Mouse (Mus musculus) liver, embryonic 11.5 days (tissue): ENCODE measurements around the gene Fam149a. TPM values are rescaled to one million over a fixed set of nuclear protein-coding genes. Genes with fewer than 3 reads are reported as not detected.
"Not testable (repeated sequence)": the region's sequence is repeated elsewhere in the genome, so short reads cannot be mapped to it uniquely, and the experiment has no call there.

Source experiments
- ATAC-seq: fragments of 200-750 bp; cut with Nextera tagmentation; replicated peaks from 2 replicates; pipeline ENCODE4 v1.8.0; 2017; ENCODE audit warnings: moderate number of reproducible peaks, mild to moderate bottlenecking, moderate TSS enrichment, moderate library complexity; ENCODE audit not compliant: low FRiP score
- DNase-seq: peaks from one replicate; pipeline ENCODE4 v3.0.0-alpha.2; 2017; ENCODE audit warnings: low spot score
- H3K27ac ChIP-seq: fragments of 300-500 bp; sonication (generic); 2 replicates; pipeline ENCODE4 v1.5.1; 2014; ENCODE audit warnings: mild to moderate bottlenecking, low read depth, low read length, control low read depth
- H3K27me3 ChIP-seq: fragments of 300-500 bp; sonication (generic); replicated peaks from 2 replicates; pipeline ENCODE4 v1.6.1; 2014; ENCODE audit warnings: low read length, mixed read lengths; ENCODE audit not compliant: control insufficient read depth, insufficient read depth
- H3K36me3 ChIP-seq: fragments of 300-500 bp; sonication (generic); 2 replicates; pipeline ENCODE4 v1.6.1; 2014; ENCODE audit warnings: mild to moderate bottlenecking, low read length, moderate library complexity, mixed read lengths; ENCODE audit not compliant: control insufficient read depth, insufficient read depth
- H3K4me1 ChIP-seq: fragments of 300-500 bp; sonication (generic); replicated peaks from 2 replicates; pipeline ENCODE4 v1.6.1; 2014; ENCODE audit warnings: low read length, mixed read lengths; ENCODE audit not compliant: control insufficient read depth, insufficient read depth
- H3K4me2 ChIP-seq: fragments of 300-500 bp; sonication (generic); 2 replicates; pipeline ENCODE4 v1.6.1; 2014; ENCODE audit warnings: mild to moderate bottlenecking, control low read depth, moderate library complexity
- H3K4me3 ChIP-seq: fragments of 300-500 bp; sonication (generic); 2 replicates; pipeline ENCODE4 v1.5.1; 2014; ENCODE audit warnings: low read depth, low read length, control low read depth
- H3K9ac ChIP-seq: fragments of 300-500 bp; sonication (generic); 2 replicates; pipeline ENCODE4 v1.6.1; 2014; ENCODE audit warnings: low read depth, low read length, control low read depth
- H3K9me3 ChIP-seq: fragments of 300-500 bp; sonication (generic); 2 replicates; pipeline ENCODE4 v1.6.1; 2016; ENCODE audit warnings: low read length, inconsistent platforms, mixed read lengths; ENCODE audit not compliant: control insufficient read depth
- WGBS: fragments of 180-500 bp; shearing (Covaris S2); extraction: QIAGEN DNeasy Blood & Tissue Kit; methylation state at CpG from one replicate; pipeline ENCODE4 v1.1.7; 2014; 5-methylcytosine and 5-hydroxymethylcytosine counted together
- polyA plus RNA-seq: library from polyadenylated mRNA; unstranded; fragments of >200 nt; fragmentation: Nextera tagmentation; extraction: Ambion mirVana; gene quantifications from 2 replicates; pipeline ENCODE4 v1.2.1, GENCODE M21; 2014

The Fam149a gene
- polyA plus RNA-seq, 1 experiment from 2014 or later = 5.7 TPM

DNA sequence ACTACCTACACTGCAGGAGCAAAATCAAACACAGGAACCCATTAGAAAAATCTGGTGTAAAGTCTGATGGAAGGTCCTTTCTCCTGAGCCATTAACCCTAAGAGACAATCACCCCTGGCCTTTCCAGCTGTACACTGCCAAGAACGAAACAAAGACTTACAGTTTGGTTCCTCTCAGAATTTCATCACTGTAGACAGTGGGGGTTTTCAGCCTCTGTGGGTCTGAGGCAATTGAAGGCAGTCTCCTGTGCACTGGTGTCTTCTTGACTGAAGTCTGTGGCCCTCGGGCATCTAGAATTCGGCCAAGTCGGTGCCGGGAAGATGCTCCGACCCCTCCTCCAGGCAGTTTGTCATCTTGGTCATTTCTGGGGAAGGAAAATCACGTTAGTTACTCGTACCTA is 37.8 kb downstream of the Fam149a start:
- ATAC-seq (no peak), DNase-seq (no peak)
- H3K4me1 ChIP-seq = no peaks in the 10 kb centered on the region
- no peaks in the 10 kb centered on the region for H3K36me3 ChIP-seq
- WGBS = 87% methylated on average over 8 of the region's 8 CpGs
- H3K4me3 ChIP-seq = no peak overlapping the region
- no peak overlapping the region for H3K27ac ChIP-seq
- H3K4me2 ChIP-seq = no peak overlapping the region
- no peaks in the 10 kb centered on the region for H3K9me3 ChIP-seq
- no peaks in the 10 kb centered on the region for H3K27me3 ChIP-seq
- no peak overlapping the region for H3K9ac ChIP-seq

GRCm38 (mm10) chr8:45341630-45342628 is 40.2 kb downstream of the Fam149a start:
- Histone ChIP-seq H3K27me3 (no peaks in the 10 kb centered on the region), H3K9ac (no peak overlapping the region), H3K27ac (peak overlapping the region; percentile 53; the same call in 1 of the 2 replicates), H3K4me3 (no peak overlapping the region), H3K4me2 (no peak overlapping the region), H3K9me3 (no peaks in the 10 kb centered on the region), H3K36me3 (no peaks in the 10 kb centered on the region), H3K4me1 (no peaks in the 10 kb centered on the region)
- no peak for DNase-seq
- ATAC-seq = 0 out of 2 replicates have a peak, but pooled peaks have one; percentile 41
- WGBS = 78% methylated on average over 12 of the region's 12 CpGs

DNA sequence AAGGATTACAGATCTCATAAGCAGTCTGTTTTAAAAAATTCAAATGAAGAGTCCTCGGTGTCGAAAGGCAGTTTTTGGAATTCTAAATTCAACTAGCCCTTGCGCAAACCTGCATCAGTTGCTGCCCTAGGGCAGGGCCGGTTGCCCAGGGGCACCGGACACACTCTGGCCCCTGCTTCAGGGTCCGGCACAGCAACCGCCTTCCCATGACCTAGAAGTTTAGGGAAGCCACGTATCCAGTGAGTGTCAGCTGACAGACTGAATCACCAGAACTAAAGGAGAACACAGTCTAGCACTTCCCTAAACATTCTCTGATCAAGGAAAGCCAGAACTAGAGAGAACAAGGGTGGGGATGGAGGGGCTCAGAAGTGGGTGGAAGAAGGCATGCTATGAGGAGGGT is 48.6 kb downstream of the Fam149a start:
- Histone ChIP-seq H3K9ac (peak overlapping the region; percentile 48), H3K36me3 (no peaks in the 10 kb centered on the region), H3K4me2 (peak overlapping the region; percentile 85), H3K9me3 (no peaks in the 10 kb centered on the region), H3K4me3 (peak overlapping the region; percentile 63), H3K27me3 (no peaks in the 10 kb centered on the region), H3K27ac (no peak overlapping the region), H3K4me1 (peaks cover 2% of the 10 kb centered on the region; the same call in 1 of the 2 replicates)
- 7% methylated on average over 8 of the region's 8 CpGs for WGBS
- ATAC-seq (peak; percentile 47; the same call in 1 of the 2 replicates), DNase-seq (no peak)

- peaks cover 2% of the 10 kb centered on the region; the same call in 1 of the 2 replicates for H3K4me1 ChIP-seq
- no peak within 1 kb of the TSS for H3K27ac ChIP-seq
- 1% methylated on average over 44 of the region's 44 CpGs for WGBS
- DNase-seq (peak; percentile 57), ATAC-seq (peak; percentile 68)
- peak within 1 kb of the TSS; percentile 48 for H3K9ac ChIP-seq
- no peaks in the 10 kb centered on the region for H3K9me3 ChIP-seq
- no peaks in the 10 kb centered on the region for H3K27me3 ChIP-seq
- no peaks in the 10 kb centered on the region for H3K36me3 ChIP-seq
- peak within 1 kb of the TSS; percentile 63 for H3K4me3 ChIP-seq
- H3K4me2 ChIP-seq = peak within 1 kb of the TSS; percentile 85
Observed at GRCm38 (mm10) chr8:45332685-45333409, 49.2 kb downstream of the Fam149a start, which contains the start of gene Cyp4v3. Gene Cyp4v3 (minus strand): TSS chr8:45333216.

- H3K4me3 ChIP-seq = no peak overlapping the region
- H3K9ac ChIP-seq = no peak overlapping the region
- no peak overlapping the region for H3K27ac ChIP-seq
- H3K36me3 ChIP-seq = no peaks in the 10 kb centered on the region
- ATAC-seq (no peak), DNase-seq (no peak)
- H3K27me3 ChIP-seq = no peaks in the 10 kb centered on the region
- peaks cover 2% of the 10 kb centered on the region; the same call in 1 of the 2 replicates for H3K4me1 ChIP-seq
- no peaks in the 10 kb centered on the region for H3K9me3 ChIP-seq
- 52% methylated on average over 3 of the region's 3 CpGs for WGBS
- no peak overlapping the region for H3K4me2 ChIP-seq
Observed at GRCm38 (mm10) chr8:45330856-45331255, 51.2 kb downstream of the Fam149a start.

- no peak for ATAC-seq
- no peak overlapping the region for H3K9ac ChIP-seq
- no peak overlapping the region for H3K4me3 ChIP-seq
- no peaks in the 10 kb centered on the region for H3K9me3 ChIP-seq
- H3K4me1 ChIP-seq = peaks cover 2% of the 10 kb centered on the region; the same call in 1 of the 2 replicates
- H3K27me3 ChIP-seq = no peaks in the 10 kb centered on the region
- H3K27ac ChIP-seq = no peak overlapping the region
- no peaks in the 10 kb centered on the region for H3K36me3 ChIP-seq
- DNase-seq = no peak
- no peak overlapping the region for H3K4me2 ChIP-seq
- 87% methylated on average over 6 of the region's 6 CpGs for WGBS
Observed at GRCm38 (mm10) chr8:45329206-45329980, 52.7 kb downstream of the Fam149a start.

DNA sequence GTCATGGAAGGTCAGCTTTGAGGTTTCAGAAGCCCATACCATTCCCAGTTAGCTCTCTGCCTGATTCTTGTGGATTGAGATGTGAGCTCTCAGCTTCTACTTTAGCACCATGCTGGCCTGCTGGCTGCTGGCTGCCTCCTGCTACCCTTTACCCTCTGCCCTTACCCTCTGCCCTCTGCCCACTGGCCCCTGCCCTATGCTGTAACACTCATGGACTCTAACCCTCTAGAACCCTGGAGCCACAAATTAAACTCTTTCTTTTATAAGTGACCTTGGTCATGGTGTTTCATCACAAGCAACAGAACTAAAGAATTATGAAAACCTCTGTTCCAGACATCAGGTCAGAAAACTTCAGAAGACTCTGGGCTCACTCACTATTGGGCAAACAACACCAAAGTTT is 55.0 kb downstream of the Fam149a start:
- not testable (repeated sequence) for H3K4me1 ChIP-seq, H3K9ac ChIP-seq, H3K36me3 ChIP-seq, DNase-seq, H3K27ac ChIP-seq, H3K4me3 ChIP-seq, ATAC-seq, H3K27me3 ChIP-seq, H3K9me3 ChIP-seq, H3K4me2 ChIP-seq

- Histone ChIP-seq H3K36me3 (no peaks in the 10 kb centered on the region), H3K9ac (no peak overlapping the region), H3K4me2 (no peak overlapping the region), H3K4me3 (no peak overlapping the region), H3K27ac (no peak overlapping the region), H3K4me1 (no peaks in the 10 kb centered on the region), H3K9me3 (no peaks in the 10 kb centered on the region), H3K27me3 (no peaks in the 10 kb centered on the region)
- DNase-seq (no peak), ATAC-seq (no peak)
- 81% methylated on average over 4 of the region's 4 CpGs for WGBS
Observed at GRCm38 (mm10) chr8:45324151-45324550, 57.9 kb downstream of the Fam149a start.
